Mouse (Mus musculus): Measurements from ENCODE around the gene Zfp445. TPM values are rescaled to one million over a fixed set of nuclear protein-coding genes. Genes with fewer than 3 reads are reported as not detected.
A peak's percentile ranks its signal among the peaks of the same experiment; 100 is the strongest.
"Not testable (repeated sequence)": the region's sequence is repeated elsewhere in the genome, so short reads cannot be mapped to it uniquely, and the experiment has no call there.

Gene Zfp445
- polyA plus RNA-seq, 1 experiment, result 26.8 TPM

- 77% methylated on average over 4 of the region's 4 CpGs for WGBS
- Histone ChIP-seq H3K4me1 (ENCODE audit: control insufficient read depth, insufficient read depth, low read length) (no peaks in the 10 kb centered on the region), H3K27ac (ENCODE audit: control insufficient read depth, insufficient read depth, low read depth, low read length, poor library complexity) (no peak overlapping the region), H3K4me3 (replicated peaks; ENCODE audit: control insufficient read depth, low read depth, low read length) (no peak overlapping the region)
- no peak for TF ChIP-seq CTCF (IDR thresholded peaks at IDR 0.05; ENCODE audit: control insufficient read depth, insufficient read depth, low read length)
Measured at GRCm38 (mm10) chr9:122866192-122866591, 386 bp upstream of the Zfp445 start.

GRCm38 (mm10) chr9:122864848-122865247 is 958 bp downstream of the Zfp445 start:
- no peak for TF ChIP-seq POLR2A (IDR thresholded peaks at IDR 0.05; ENCODE audit: borderline replicate concordance, control insufficient read depth, low read depth, low read length)
- TF ChIP-seq CTCF (IDR thresholded peaks at IDR 0.05; ENCODE audit: control insufficient read depth, insufficient read depth, low read length), result no peak
- Histone ChIP-seq H3K4me3 (replicated peaks; ENCODE audit: control insufficient read depth, low read depth, low read length) (peak overlapping the region; percentile 55), H3K27ac (ENCODE audit: control insufficient read depth, insufficient read depth, low read depth, low read length, poor library complexity) (no peak overlapping the region), H3K4me1 (ENCODE audit: control insufficient read depth, insufficient read depth, low read length) (no peaks in the 10 kb centered on the region)
- 57% methylated on average over 3 of the region's 3 CpGs for WGBS

- Histone ChIP-seq H3K4me3 (replicated peaks; ENCODE audit: control insufficient read depth, low read depth, low read length) (no peak overlapping the region), H3K27ac (ENCODE audit: control insufficient read depth, insufficient read depth, low read depth, low read length, poor library complexity) (no peak overlapping the region), H3K4me1 (ENCODE audit: control insufficient read depth, insufficient read depth, low read length) (no peaks in the 10 kb centered on the region)
- TF ChIP-seq CTCF (IDR thresholded peaks at IDR 0.05; ENCODE audit: control insufficient read depth, insufficient read depth, low read length), result no peak
- 84% methylated on average over 2 of the region's 2 CpGs for WGBS
Measured at GRCm38 (mm10) chr9:122863731-122864130, 2.1 kb downstream of the Zfp445 start.

GRCm38 (mm10) chr9:122860752-122861151 is 5.1 kb downstream of the Zfp445 start:
- TF ChIP-seq POLR2A (IDR thresholded peaks at IDR 0.05; ENCODE audit: borderline replicate concordance, control insufficient read depth, low read depth, low read length) (no peak), CTCF (IDR thresholded peaks at IDR 0.05; ENCODE audit: control insufficient read depth, insufficient read depth, low read length) (no peak)
- Histone ChIP-seq H3K4me1 (ENCODE audit: control insufficient read depth, insufficient read depth, low read length) (no peaks in the 10 kb centered on the region), H3K4me3 (replicated peaks; ENCODE audit: control insufficient read depth, low read depth, low read length) (no peak overlapping the region), H3K27ac (ENCODE audit: control insufficient read depth, insufficient read depth, low read depth, low read length, poor library complexity) (no peak overlapping the region; the same call in 1 of the 2 replicates)

GRCm38 (mm10) chr9:122856716-122857115 is 9.1 kb downstream of the Zfp445 start:
- TF ChIP-seq POLR2A (IDR thresholded peaks at IDR 0.05; ENCODE audit: borderline replicate concordance, control insufficient read depth, low read depth, low read length) (no peak), CTCF (IDR thresholded peaks at IDR 0.05; ENCODE audit: control insufficient read depth, insufficient read depth, low read length) (no peak)
- Histone ChIP-seq H3K4me3 (replicated peaks; ENCODE audit: control insufficient read depth, low read depth, low read length) (no peak overlapping the region), H3K27ac (ENCODE audit: control insufficient read depth, insufficient read depth, low read depth, low read length, poor library complexity) (no peak overlapping the region), H3K4me1 (ENCODE audit: control insufficient read depth, insufficient read depth, low read length) (no peaks in the 10 kb centered on the region)
- WGBS, result 97% methylated on average over 3 of the region's 3 CpGs

GRCm38 (mm10) chr9:122855617-122856016 is 10.2 kb downstream of the Zfp445 start:
- TF ChIP-seq CTCF (IDR thresholded peaks at IDR 0.05; ENCODE audit: control insufficient read depth, insufficient read depth, low read length), result no peak
- no peak for TF ChIP-seq POLR2A (IDR thresholded peaks at IDR 0.05; ENCODE audit: borderline replicate concordance, control insufficient read depth, low read depth, low read length)
- H3K27ac ChIP-seq (ENCODE audit: control insufficient read depth, insufficient read depth, low read depth, low read length, poor library complexity), result no peak overlapping the region
- WGBS, result 93% methylated on average over 4 of the region's 4 CpGs
- H3K4me3 ChIP-seq (replicated peaks; ENCODE audit: control insufficient read depth, low read depth, low read length), result no peak overlapping the region
- no peaks in the 10 kb centered on the region for H3K4me1 ChIP-seq (ENCODE audit: control insufficient read depth, insufficient read depth, low read length)

GRCm38 (mm10) chr9:122855141-122855540 is 10.7 kb downstream of the Zfp445 start:
- not testable (repeated sequence) for H3K4me1 ChIP-seq (ENCODE audit: control insufficient read depth, insufficient read depth, low read length); H3K27ac ChIP-seq (ENCODE audit: control insufficient read depth, insufficient read depth, low read depth, low read length, poor library complexity); H3K4me3 ChIP-seq (replicated peaks; ENCODE audit: control insufficient read depth, low read depth, low read length)
- 93% methylated on average over 2 of the region's 7 CpGs for WGBS

GRCm38 (mm10) chr9:122854526-122854925 is 11.3 kb downstream of the Zfp445 start:
- no peak overlapping the region for H3K27ac ChIP-seq (ENCODE audit: control insufficient read depth, insufficient read depth, low read depth, low read length, poor library complexity)
- H3K4me3 ChIP-seq (replicated peaks; ENCODE audit: control insufficient read depth, low read depth, low read length), result no peak overlapping the region
- no peaks in the 10 kb centered on the region for H3K4me1 ChIP-seq (ENCODE audit: control insufficient read depth, insufficient read depth, low read length)
- TF ChIP-seq POLR2A (IDR thresholded peaks at IDR 0.05; ENCODE audit: borderline replicate concordance, control insufficient read depth, low read depth, low read length), result no peak
- TF ChIP-seq CTCF (IDR thresholded peaks at IDR 0.05; ENCODE audit: control insufficient read depth, insufficient read depth, low read length), result no peak
- 91% methylated on average over 7 of the region's 7 CpGs for WGBS

- not testable (repeated sequence) for H3K4me1 ChIP-seq (ENCODE audit: control insufficient read depth, insufficient read depth, low read length); H3K27ac ChIP-seq (ENCODE audit: control insufficient read depth, insufficient read depth, low read depth, low read length, poor library complexity); H3K4me3 ChIP-seq (replicated peaks; ENCODE audit: control insufficient read depth, low read depth, low read length)
- 88% methylated on average over 8 of the region's 8 CpGs for WGBS
Measured at GRCm38 (mm10) chr9:122847811-122848311, 17.9 kb downstream of the Zfp445 start.

All from bone marrow, adult 2 months (tissue).